Mouse (Mus musculus): ENCODE results near the gene Olfr747.
"Not testable (repeated sequence)": the region's sequence is repeated elsewhere in the genome, so short reads cannot be mapped to it uniquely, and the experiment has no call there.

Gene Olfr747

GRCm38 (mm10) chr14:50693106-50693505, at the start of gene Olfr747:
Olfr747 (minus strand) TSS chr14:50693206.
- DNase-seq (ENCODE audit: low read depth, low spot score), result no peak

DNA sequence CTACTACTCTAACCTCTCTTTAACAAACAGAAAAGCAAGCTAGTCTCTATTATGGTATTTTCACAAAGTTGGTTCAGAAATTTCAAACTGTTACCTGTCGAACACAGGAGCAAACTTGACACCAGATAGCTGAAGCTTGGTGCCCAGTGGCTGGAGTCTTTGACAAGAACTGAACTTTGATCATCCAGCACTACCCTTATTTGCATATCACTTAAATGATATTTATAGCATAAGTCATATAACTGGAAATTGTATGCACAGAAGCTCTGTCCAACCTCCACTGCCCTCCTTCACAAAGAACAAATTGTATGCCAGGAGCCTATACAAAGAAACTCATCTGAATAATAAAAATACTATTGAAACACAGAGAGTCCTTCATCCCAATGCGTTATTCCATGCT, 48.6 kb upstream of the Olfr747 start:
- DNase-seq (ENCODE audit: low read depth, low spot score), result no peak

- no peak for DNase-seq (ENCODE audit: low read depth, low spot score)
These were observed 47.3 kb upstream of the Olfr747 start for GRCm38 (mm10) chr14:50740334-50740733.

GRCm38 (mm10) chr14:50722371-50722770, 29.4 kb upstream of the Olfr747 start:
- not testable (repeated sequence) for DNase-seq (ENCODE audit: low read depth, low spot score)

DNA sequence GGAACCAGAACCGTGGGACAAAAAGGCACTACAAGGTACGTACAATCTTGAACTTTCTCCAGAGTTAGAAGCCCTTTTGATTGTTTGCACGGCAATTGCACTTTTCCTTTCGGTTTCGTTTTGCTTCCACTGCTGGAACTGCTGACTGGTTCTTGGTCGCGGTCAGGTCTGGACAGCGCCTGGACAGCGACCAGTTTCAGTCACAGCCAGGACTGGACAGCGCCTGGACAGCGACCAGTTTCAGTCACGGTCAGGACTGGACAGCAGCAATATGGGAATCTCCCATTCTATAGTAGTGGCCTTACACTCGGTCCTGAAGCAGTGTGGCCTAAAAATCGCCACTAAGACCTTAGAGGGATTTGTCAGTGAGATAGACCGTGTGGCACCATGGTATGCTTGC, 26.9 kb upstream of the Olfr747 start:
- not testable (repeated sequence) for DNase-seq (ENCODE audit: low read depth, low spot score)

DNA sequence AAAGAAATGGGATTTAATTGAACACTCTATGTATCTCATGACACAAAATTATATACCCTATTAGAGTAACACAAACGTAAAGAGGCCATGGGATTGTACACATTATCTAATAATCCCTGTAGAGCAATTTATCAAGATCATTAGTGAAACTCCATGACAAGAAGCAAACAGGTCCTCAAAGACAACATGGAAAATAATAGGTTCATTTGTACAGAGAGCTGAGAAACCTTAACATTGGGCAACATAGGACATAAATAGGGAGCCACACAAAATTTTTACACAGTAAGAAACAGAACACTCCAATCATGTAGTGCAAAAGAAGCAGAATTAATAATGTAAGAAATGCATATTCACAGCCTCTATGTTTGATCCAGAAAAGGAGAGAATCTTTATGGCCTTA, 14.1 kb upstream of the Olfr747 start, which contains the start of gene Olfr748:
Gene Olfr748, plus strand, starts transcription at position 301 of the 400 bp plus-strand sequence.
- no peak for DNase-seq (ENCODE audit: low read depth, low spot score)

GRCm38 (mm10) chr14:50646783-50647182, 46.2 kb downstream of the Olfr747 start, which contains the start of gene Olfr746:
Olfr746 (plus strand) TSS chr14:50647083.
- DNase-seq (ENCODE audit: low read depth, low spot score), result no peak

- no peak for DNase-seq (ENCODE audit: low read depth, low spot score)
These were observed 53.9 kb downstream of the Olfr747 start, which contains the start of gene Olfr745 for GRCm38 (mm10) chr14:50639088-50639487. Olfr745 (plus strand) TSS chr14:50639388.
